Mouse (Mus musculus) olfactory bulb, adult 2 months (tissue): ENCODE data around the gene Hipk3.

ENCODE experiments used
- CTCF ChIP-seq: fragments of 200-500 bp; IDR thresholded peaks from 2 replicates; pipeline ENCODE4 v1.5.1; 2012; ENCODE audit warnings: low read depth, mild to moderate bottlenecking, low read length, moderate library complexity; ENCODE audit not compliant: insufficient read depth
- POLR2A ChIP-seq: fragments of 200-500 bp; IDR thresholded peaks from 2 replicates; pipeline ENCODE4 v1.6.1; 2012; ENCODE audit warnings: mild to moderate bottlenecking, low read depth, low read length, moderate library complexity; ENCODE audit not compliant: insufficient read depth

- TF ChIP-seq POLR2A (no peak), CTCF (no peak)
These were observed 105.0 kb downstream of the Hipk3 start for GRCm38 (mm10) chr2:104389231-104389630.
